Mouse (Mus musculus) embryo, embryonic 11.5 days (tissue): ENCODE data around the gene Ttll1.
A peak's percentile ranks its signal among the peaks of the same experiment; 100 is the strongest.
"Not testable (repeated sequence)": the region's sequence is repeated elsewhere in the genome, so short reads cannot be mapped to it uniquely, and the experiment has no call there.

ENCODE experiments used
- DNase-seq: peaks from one replicate; pipeline ENCODE4 v3.0.0-alpha.2; 2012; ENCODE audit warnings: low read depth, low spot score

Gene Ttll1

DNA sequence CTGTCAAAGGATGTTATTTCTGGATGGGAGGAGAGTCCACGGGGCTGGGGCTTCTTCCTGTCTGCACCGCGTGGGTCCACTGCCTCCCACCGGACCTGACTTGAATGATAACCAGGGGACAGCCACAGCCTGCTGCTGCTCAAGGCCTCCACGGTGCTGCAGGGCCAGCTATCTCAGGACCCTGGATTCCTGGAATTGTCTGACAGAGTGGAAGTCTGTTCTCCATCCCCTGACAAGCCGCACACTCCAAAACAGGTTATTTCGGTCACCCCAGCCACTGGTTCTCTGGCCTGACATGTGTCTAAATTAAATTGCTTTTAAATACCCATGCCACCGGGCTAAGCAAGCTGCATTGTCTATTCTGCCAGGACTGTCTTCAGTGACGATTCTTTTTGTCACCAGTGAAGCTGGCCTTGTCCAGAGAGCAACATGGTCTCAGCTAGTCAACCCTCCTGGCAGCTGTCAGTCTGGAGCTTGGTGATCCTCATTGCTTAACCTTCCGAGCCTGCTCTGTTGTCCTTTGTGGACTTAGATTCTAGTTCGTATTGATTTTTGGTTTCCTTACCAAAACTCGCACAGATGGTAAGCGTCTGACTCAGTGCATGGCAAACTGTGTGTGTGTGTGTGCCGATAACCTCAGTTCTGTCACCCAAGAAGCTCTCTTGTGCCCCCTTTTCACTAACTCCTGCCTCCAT, 13.1 kb upstream of the Ttll1 start:
- DNase-seq = no peak

DNA sequence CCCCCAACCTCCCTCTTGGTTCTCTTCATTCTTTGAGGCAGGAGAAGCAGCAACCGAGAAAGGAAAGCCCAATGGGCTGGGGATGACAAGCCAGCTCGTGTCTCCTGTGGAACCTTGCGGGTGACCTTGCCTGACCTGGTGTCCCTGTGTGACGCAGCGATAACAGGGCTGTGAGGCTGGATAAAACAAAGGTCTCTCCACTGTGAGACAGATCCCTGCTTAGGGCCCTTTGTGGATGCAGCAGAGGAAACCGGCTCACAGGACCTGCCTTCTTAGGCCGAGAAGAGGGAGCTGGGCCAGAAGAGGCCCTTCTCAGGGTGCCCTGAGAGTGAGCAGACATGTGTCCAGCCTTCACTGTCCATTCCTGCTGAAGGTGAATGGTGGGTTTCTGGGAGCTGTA, 12.5 kb upstream of the Ttll1 start:
- no peak for DNase-seq

DNA sequence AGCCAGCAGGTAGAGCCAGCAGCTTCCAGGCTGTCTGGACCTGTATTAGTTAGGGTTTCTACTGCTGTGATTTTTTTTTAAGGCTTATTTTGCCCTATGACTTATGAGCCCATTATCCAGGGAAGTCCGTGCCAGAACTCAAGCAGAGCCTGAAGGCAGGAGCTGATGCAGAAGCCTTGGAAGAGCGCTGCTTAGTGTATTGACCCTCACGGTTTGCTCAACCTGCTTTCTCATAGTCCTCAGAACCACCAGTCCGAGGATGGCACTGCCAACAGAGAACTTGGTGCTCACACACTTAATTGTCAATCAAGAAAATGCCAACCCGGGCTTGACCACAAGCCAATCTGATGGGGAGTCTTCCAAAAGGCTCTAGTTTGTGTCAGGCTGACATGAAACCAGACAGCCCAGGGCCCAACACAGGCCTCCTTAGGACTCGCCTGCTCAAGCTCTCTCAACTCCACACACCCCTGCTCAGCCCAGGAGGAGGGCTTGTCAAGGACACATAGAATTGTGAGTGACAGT, 10.2 kb upstream of the Ttll1 start:
- DNase-seq = no peak

DNA sequence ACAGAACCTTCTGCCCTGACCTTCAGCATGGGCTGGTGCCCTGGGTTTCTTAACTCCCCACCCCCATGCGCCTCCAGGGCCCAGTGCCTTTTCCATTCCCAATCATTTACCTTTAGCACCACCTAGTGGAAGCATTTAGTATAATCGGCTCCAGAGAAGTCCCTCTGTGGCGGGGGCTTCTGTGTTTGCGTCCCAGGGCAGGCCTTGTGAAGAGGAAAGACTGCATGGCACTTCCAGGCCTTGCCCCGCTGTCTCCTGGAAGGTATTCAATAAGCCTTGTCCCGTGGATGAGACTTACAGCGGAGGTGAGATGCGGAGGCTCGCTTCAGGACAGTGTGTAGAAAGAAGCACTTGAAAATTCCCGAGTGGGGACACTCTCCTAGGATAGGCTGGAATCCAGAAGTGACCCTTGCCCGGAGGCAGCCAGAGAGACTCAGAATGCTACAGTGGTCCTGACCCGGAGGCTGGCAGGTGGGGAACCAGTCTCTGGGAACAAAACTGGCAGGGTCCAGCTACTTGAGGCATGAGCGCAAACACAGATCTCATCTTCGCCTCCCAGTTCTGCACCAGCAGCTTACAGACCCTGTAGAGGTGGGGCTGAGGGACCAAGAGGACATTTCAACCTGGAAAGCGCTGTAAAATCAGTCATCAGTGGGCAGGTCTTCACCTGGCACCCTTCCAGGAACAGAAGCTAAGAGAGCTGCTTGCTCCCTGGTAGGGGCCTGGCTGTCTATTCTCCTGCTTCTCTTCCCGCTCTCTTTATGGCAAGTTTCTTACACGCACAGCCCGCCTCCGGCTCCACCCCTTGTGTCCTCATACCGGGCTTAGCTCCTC, 7.7 kb upstream of the Ttll1 start:
- DNase-seq = peak; percentile 67

DNA sequence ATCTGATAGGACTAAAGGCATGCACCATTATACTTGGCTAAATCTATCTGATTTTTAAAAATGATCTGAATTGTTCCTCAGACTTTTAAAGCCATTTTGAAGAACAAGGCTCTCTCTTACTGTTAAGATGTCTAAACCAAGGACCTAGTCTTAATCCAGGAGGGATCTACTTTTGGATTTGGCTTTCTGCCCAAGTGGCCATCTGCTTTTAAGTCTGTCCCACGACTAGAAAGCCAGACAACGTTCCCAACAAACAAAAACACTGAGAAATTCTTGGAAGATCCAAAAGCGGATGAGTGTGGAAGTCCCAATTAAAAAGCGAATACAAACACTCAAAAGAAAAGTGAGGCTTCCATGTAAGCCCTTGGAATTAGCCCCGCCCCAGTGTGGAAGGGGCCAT, 4.3 kb upstream of the Ttll1 start:
- DNase-seq = no peak

DNA sequence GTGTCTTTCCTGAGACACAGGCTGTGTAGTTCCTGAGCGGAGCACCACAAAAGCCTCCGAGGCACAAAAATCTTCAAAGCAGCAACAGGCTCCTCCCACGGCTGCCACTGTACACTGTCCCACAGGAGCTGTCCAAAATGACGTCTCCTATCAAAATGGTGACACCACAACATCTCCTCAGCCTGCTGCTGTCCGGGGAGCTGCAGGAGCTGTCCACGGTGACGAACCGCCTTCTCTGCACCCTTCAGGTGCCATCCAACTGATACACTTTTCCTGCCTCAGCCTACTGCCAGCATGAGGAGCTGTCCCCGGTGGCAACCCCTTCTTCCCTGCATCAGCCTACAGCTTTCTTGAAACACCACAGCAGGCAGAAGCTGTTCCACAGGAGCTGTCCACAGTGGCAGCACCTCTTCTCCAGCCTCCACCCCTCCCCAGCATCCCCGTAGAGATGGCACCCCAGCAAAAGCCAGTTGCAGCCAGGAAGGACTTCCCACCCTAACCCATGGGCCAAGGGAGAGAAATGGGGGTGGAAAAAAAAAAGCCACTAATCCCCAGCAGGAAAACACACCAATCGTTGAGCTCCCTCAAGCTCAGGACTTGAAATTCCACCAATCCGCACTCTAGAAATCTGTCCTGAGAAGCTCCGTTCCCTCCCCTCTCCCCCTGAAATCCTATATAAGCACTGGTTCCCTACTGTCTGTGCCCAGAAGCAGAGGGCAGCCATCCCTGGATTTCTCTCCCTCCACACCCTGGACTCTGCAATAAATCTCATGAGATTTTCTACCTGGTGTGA, 2.0 kb upstream of the Ttll1 start:
- DNase-seq = no peak

DNA sequence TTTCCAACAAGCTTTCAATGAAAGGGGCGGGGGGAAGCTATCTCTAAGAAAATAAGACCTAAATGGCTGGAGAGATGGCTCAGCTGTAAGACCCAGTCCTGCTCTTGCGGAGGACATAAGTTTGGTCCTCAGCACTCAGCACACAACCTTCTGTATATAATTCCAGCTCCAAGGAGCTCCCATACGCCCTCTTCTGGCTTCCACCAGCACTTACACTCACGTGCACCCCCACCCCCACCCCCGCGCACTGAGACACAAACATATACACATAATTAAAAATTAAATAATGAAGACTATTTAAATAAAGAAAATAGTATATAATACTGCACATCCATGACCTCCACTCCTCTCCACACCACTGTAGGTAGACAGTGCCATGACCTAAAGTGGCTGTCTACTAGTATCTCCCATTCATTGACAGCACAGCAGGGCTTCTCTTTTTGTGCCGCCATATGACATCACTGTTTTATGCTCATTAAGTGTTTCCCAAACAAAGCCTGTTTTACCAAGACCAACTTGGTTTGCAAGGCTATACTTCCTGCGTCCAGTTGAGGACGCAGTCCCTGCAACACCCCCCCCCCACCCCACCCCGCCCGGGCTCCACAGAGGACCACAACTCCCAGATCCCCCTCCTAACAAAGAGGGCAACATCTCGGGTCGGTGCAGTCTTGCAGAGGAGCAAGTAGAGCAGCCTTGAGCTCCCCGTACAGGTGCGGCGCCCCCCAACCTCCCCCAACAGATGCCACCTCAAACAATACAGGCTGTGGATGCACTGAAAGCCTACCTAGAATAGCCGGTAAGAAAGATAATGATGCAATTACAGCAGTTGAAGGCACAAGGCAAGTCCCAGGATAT, 516 bp downstream of the Ttll1 start:
- no peak for DNase-seq

DNA sequence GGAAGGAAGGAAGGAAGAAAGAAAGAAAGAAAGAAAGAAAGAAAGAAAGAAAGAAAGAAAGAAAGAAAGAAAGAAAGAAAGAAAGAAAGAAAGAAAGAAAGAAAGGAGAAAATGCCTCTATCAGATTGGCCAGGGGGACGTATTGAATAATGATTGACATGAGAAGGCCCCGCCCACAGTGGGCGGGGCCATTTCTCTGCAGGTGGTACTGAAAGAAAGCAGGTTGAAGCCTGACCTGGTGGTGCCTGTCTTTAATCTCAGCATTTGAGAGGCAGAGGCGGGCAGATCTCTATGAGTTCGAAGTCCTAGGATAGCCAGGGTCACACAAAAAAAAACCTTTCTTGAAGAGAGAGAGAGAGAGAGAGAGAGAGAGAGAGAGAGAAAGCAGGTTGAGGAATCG, 9.2 kb downstream of the Ttll1 start:
- DNase-seq = not testable (repeated sequence)

DNA sequence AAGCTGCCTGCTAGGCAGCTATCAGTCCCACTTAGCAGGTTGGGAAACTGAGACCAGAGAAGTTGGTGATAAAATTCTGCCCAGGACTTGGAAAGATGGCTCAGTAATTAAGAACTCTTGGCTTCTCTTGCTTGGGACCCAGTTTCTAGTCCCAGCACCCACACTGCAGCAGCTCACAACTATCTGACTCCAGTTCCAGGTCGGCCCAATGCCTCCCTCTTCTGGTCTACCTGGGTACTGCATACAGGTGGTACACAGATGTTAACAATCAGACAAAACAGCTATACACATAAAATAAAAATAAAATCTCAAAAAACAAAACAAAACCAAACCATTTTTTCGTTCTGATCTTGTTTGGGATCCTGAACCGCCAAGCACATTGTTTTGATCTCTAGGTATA, 10.3 kb downstream of the Ttll1 start:
- no peak for DNase-seq

DNA sequence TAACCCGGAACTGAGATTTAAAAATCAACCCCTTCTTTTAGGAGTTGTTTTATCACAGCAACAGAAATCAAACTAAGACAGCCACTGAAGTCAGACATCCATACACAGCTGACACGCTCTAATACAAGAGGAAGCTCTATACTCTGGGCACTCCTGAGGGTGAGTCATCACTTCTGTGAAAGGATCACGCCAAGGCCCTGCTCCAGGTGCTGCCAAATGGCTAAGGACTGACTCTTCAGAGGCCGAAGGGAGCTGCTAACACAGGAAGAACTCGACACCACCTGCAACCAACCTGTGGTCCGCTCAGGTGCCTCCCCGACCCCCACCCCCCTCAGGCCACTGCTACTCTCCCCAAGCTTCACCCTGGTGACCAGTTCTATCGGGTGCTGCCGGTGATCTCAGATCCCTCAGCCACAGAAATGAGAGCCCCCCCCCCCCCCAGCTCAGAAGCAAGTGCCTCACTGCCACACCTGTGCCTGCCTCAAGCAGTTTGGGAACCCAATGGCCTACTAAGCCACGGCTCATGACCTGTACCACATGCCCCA, 11.4 kb downstream of the Ttll1 start:
- no peak for DNase-seq

DNA sequence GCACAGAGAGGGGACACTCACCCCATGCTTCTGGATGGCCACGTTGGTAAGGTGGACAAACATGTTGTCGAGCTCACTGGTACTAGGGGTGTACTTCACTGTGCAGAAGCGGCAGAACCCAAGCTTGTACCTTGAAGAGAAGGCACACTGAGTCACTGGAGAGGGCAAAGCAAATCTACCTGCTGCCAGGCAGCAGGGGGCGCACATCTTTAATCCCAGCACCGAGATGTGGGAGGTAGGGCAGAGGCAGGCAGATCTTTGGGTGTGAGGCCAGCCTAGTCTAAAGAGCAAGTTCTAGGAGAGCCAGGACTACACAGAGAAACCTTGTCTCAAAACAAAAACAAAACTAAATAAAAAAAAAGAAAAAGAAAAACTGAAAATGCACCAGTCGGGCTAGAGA, 13.4 kb downstream of the Ttll1 start:
- no peak for DNase-seq

DNA sequence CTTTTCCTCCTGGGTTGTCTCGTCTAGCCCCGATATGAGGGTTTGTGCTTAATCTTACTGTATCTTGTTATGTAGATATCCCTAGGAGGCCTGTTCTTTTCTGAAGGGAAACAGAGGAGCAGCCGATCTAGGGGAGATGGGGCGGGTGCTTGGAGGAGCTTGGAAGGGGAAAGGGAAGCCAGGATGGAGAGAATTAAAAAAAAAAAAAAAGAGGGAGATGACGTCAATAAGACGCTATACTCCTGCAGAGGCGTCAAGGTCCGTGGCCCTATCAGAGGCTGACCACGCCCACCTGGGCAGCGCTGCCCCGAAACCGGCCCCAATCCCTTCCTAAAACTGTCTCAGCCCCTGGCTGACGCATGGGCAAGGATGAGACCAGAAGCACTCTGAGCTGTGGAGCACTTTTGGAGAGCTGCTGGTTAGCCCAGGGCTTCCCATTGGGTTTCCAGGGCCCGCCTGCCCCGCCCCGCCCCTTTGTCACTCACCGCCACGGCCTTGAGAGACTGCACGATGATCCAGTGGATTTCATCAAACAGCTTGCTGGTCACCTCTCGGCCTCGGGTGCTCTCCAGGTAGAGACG, 14.8 kb downstream of the Ttll1 start:
- no peak for DNase-seq

DNA sequence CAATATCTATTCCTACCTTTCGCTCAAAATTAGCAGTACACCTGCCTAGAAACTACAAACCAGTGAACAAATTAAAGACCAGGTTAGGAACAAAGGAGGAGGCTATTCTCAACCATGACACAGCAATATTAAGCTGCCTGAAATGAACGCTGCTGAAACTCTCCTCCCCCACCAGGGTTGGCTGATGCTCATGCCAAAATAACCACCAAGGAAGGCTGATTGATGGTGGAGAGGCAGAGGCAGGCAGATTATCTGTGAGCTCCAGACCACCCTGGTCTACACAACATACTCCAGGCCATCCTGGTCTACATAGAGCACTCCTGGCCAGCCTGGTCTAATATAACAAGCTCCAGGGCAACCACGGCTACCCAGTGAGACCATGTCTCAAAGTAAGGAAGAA, 15.5 kb downstream of the Ttll1 start:
- no peak for DNase-seq

DNA sequence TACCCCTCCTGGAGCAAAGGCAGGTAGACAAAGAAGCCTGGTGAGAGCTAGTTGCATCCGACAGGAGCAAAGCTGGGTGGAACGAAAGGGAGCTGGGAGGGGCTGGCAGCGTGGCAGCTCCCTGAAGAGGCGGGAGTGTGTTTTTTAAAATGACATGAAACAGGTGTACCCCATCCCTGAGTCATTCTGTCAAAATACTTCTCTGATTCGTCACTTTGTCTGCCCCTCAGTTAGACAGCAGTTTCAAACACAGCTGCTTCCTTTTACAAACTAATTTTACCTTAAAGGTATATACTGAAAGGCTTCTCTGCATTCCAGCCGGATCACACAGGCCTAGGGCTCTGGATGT, 16.1 kb downstream of the Ttll1 start:
- DNase-seq = no peak

DNA sequence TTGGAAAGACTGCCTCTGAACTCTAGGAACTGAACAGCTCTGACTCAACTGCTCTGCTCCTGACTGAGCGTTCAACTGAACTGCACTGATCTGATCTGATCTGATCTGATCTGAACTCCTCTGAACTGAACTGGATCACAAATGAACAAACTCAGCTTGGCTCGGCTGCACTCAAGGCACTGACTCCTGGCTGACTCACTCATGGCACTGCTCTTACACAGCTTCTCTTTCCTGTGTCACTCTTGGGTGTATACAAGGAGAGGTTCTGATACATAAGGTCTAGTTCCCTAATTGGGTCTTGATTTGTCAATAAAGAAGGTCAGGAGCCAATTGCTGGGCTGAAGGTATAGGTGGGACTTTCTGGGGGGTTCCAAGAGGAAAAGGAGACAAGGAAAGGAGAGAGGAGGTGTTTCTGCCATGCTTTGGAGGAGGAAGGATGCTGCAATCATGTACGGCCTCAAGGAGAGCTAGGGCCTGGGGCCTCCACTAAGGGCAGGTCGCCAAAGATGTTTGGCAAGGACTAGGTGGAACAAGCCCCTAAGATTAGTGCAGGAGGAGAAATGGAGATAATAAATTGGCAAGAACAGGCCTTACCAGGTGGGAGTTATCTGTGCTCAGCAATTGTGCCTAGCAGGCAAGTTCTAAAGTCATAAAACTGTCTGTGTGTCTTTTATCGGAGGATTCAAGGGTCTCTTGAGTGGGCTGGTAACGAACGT, 16.7 kb downstream of the Ttll1 start:
- DNase-seq = no peak

DNA sequence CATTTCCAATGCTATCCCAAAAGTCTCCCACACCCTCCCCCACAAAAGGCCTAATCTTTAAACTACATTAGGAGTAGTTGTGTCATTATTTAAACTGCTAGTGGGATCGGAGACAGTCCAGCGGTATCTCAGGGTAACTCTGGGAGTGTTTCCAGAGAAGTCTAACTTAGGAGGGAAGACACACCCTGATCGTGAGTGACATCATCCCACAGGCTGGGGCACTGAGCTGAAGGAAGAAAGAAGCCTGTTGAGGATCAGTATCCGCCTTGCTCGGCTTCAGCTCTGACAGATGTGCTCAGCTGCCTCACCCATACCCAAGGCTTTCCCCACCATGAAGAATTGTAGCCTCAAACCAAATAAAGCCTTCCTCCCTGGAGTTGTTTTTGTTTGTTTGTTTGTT, 18.8 kb downstream of the Ttll1 start:
- no peak for DNase-seq

DNA sequence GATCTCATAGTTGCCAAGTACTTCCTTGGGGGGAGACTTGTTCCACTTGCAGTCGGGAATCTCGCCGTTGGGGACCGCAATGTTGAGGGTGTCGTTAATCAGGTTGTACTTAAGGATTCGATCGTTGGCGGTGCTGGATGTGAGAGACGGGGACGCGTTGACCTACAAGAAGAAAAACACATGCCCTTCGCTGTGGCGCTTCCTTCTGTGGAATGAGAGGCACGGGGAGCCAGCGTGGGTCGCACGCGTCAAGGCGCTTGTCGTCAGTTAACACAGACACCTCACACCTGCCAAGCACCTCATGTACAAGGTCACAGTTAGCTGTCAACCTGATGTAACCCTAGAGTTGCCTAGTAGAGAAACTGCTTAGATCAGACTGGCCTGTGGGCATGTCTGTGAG, 21.2 kb downstream of the Ttll1 start:
- no peak for DNase-seq

DNA sequence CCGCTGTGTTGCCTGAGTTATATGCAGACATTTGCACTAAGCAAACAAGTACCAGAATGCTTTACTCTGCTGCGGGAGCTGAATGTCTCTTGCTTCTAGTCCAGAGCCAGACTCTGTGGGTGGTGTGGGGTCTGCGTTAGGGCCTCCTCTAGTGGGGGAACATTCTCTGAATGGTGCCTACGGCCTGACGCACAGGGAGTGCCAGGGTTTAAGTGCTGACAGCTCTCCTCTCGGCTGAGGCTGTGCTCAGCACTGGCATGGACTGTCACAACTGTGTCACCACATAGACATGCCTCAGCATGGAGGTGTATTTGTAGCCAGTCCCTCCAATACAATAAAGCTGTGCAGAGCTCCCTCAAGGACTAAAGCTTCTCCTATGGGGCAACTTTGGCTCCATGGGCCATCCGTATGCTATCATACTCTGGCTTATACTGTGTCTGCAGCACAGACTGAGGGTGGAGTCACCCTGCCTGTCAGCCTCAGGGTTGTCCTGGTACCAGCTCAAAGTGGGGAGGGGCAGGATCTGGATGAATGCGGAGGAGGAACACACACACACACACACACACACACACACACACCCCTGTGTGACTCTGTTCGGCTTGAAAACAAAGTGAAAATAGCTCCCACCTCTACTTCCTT, 23.1 kb downstream of the Ttll1 start:
- DNase-seq = no peak

DNA sequence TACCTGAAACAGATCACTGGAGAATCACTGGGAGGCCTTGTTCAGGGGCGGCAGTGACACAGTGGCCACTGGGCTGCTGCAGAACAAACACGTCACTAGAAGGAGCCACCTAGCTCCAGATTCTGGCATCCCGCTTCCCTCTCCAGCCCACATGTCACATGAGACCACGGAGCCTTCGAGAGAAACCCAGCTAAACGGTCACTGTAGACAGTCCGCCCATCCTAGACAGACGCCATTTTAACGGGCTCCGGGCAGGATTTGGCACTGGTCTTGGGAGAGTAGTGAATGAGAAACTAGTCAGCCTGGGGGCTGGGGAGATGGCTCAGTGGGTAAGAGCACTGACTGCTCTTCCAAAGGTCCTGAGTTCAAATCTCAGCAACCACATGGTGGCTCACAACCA, 26.4 kb downstream of the Ttll1 start:
- no peak for DNase-seq

DNA sequence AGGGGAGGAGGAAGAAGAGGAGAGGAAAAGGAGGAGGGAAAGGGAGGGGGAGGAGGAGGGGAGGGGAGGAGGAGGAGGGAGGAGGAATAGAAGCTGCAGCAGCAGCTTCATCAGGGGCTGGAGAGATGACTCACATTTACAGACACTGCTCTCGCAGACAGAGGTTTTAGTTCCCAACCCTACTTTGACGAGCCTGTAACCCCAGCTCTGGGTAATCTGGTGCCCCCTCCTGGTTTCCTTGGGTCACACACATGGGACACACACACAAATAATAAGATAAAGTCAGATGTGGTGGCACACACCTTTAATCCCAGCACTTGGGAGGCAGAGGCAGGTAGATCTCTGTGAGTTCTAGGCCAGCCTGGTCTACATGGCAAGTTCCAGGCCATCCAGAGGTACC, 27.2 kb downstream of the Ttll1 start:
- no peak for DNase-seq
